Mouse (Mus musculus): Measurements from ENCODE around the gene Cntln.

DNA sequence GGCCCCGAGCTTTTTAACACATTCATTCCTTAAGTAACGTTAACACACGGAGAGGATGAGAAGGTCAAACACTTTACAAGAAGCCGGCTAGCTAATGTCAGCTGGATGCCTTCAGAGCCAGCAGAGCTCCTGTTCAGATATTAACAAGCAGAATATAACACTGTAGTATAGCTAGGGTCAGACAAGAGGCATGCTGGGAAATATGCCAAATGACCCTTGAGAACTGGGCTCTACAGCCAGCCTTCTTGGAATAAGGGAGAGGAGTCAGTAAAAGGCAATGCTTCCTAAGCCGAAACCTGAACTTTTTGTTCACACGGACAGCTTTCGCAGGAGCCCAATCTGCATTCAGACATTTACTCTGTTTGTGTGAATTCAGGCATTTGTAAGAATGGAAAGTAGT lies 267.8 kb downstream of the Cntln start:
- TF ChIP-seq POLR2A (IDR thresholded peaks at IDR 0.05; ENCODE audit: insufficient read depth, low read depth, low read length) (no peak), CTCF (IDR thresholded peaks at IDR 0.05; ENCODE audit: insufficient read depth, low read depth, low read length) (no peak)
